Mouse (Mus musculus) C2C12 (cell line): ENCODE data around the gene Cped1. TPM values are rescaled to one million over a fixed set of nuclear protein-coding genes. Genes with fewer than 3 reads are reported as not detected.

Experiments used
- H3K27me3 ChIP-seq: one replicate; pipeline ENCODE4 v1.6.1; 2011; ENCODE audit not compliant: control insufficient read depth, insufficient read depth, insufficient read length
- H3K36me3 ChIP-seq: one replicate; pipeline ENCODE4 v1.6.1; 2011; ENCODE audit not compliant: control insufficient read depth, insufficient read depth
- H3K4me3 ChIP-seq: one replicate; pipeline ENCODE4 v1.5.1; 2011; ENCODE audit warnings: mild to moderate bottlenecking, control low read depth; ENCODE audit not compliant: poor library complexity, insufficient read depth, severe bottlenecking
- H3K79me2 ChIP-seq: one replicate; pipeline ENCODE4 v1.6.1; 2011; ENCODE audit not compliant: control insufficient read depth, insufficient read depth
- H3K79me3 ChIP-seq: one replicate; pipeline ENCODE4 v1.6.1; 2011; ENCODE audit warnings: low read depth, control low read depth
- H3ac ChIP-seq: one replicate; pipeline ENCODE3; 2011; ENCODE audit warnings: low read depth; ENCODE audit not compliant: control insufficient read depth, insufficient read length
- CEBPB ChIP-seq: IDR thresholded peaks from one replicate; pipeline ENCODE4 v1.6.1; 2011; ENCODE audit warnings: low read depth, mild to moderate bottlenecking, control low read depth, moderate library complexity
- CTCF ChIP-seq: IDR thresholded peaks from one replicate; pipeline ENCODE4 v1.5.1; 2011; ENCODE audit not compliant: control insufficient read depth, insufficient read depth, insufficient read length
- FOSL1 ChIP-seq: IDR thresholded peaks from one replicate; pipeline ENCODE4 v1.8.0; 2011; ENCODE audit warnings: mild to moderate bottlenecking, low read length; ENCODE audit not compliant: poor library complexity, insufficient read depth, severe bottlenecking
- MAX ChIP-seq: IDR thresholded peaks from one replicate; pipeline ENCODE4 v1.6.1; 2011; ENCODE audit warnings: mild to moderate bottlenecking, control low read depth
- MYOD1 ChIP-seq: IDR thresholded peaks from one replicate; pipeline ENCODE4 v1.6.1; 2011; ENCODE audit warnings: low read depth; ENCODE audit not compliant: control insufficient read depth, insufficient read length
- MYOG ChIP-seq: IDR thresholded peaks from one replicate; pipeline ENCODE4 v1.6.1; 2011; ENCODE audit not compliant: control insufficient read depth, insufficient read length; ENCODE audit errors: extremely low read depth
- USF1 ChIP-seq: IDR thresholded peaks from one replicate; pipeline ENCODE4 v1.6.1; 2011; ENCODE audit warnings: low read depth, mild to moderate bottlenecking, control low read depth, moderate library complexity
- polyA plus RNA-seq: library from polyadenylated mRNA; unstranded; fragments of >200 nt; fragmentation: generic; extraction: Trizol; gene quantifications from one replicate; pipeline ENCODE4 v1.2.1, GENCODE M21; 2012; ENCODE audit warnings: missing spikeins

The Cped1 gene
- polyA plus RNA-seq, 1 experiment, result 1.2 TPM

GRCm38 (mm10) chr6:22216276-22216973 is 230.7 kb downstream of the Cped1 start:
- H3K27me3 ChIP-seq, result no peaks in the 10 kb centered on the region
- H3K79me3 ChIP-seq, result no peaks in the 10 kb centered on the region
- TF ChIP-seq MAX (peak; percentile 18), CEBPB (no peak), FOSL1 (peak; percentile 92)
- H3K79me2 ChIP-seq, result no peaks in the 10 kb centered on the region
- H3K36me3 ChIP-seq, result no peaks in the 10 kb centered on the region
- H3ac ChIP-seq, result peak overlapping the region; percentile 23
- H3K4me3 ChIP-seq, result no peak overlapping the region

GRCm38 (mm10) chr6:22221134-22221533 is 235.4 kb downstream of the Cped1 start:
- no peak overlapping the region for H3ac ChIP-seq
- TF ChIP-seq CTCF (no peak), USF1 (no peak), CEBPB (no peak), MAX (no peak), FOSL1 (no peak), MYOD1 (no peak), MYOG (no peak)
- no peak overlapping the region for H3K4me3 ChIP-seq
- no peaks in the 10 kb centered on the region for H3K79me2 ChIP-seq
- no peaks in the 10 kb centered on the region for H3K27me3 ChIP-seq
- no peaks in the 10 kb centered on the region for H3K36me3 ChIP-seq
- H3K79me3 ChIP-seq, result no peaks in the 10 kb centered on the region

- H3K36me3 ChIP-seq, result no peaks in the 10 kb centered on the region
- no peaks in the 10 kb centered on the region for H3K79me2 ChIP-seq
- no peaks in the 10 kb centered on the region for H3K79me3 ChIP-seq
These were observed 236.4 kb downstream of the Cped1 start for GRCm38 (mm10) chr6:22222087-22222486.

GRCm38 (mm10) chr6:22222947-22223346 is 237.2 kb downstream of the Cped1 start:
- TF ChIP-seq USF1, result no peak
- no peaks in the 10 kb centered on the region for H3K79me2 ChIP-seq

More at GRCm38 (mm10) chr6:22222087-22222486, 236.4 kb downstream of the Cped1 start:
- Histone ChIP-seq H3K27me3 (no peaks in the 10 kb centered on the region), H3ac (no peak overlapping the region), H3K4me3 (no peak overlapping the region)
- TF ChIP-seq FOSL1 (no peak), CTCF (no peak), MAX (no peak)

GRCm38 (mm10) chr6:22224351-22224750 is 238.6 kb downstream of the Cped1 start:
- no peaks in the 10 kb centered on the region for H3K79me3 ChIP-seq
- no peaks in the 10 kb centered on the region for H3K79me2 ChIP-seq
- H3K27me3 ChIP-seq, result no peaks in the 10 kb centered on the region
- no peaks in the 10 kb centered on the region for H3K36me3 ChIP-seq
- H3ac ChIP-seq, result no peak overlapping the region
- no peak overlapping the region for H3K4me3 ChIP-seq
- TF ChIP-seq MYOD1, result no peak
- TF ChIP-seq USF1, result no peak
- no peak for TF ChIP-seq FOSL1
- TF ChIP-seq CTCF, result no peak
- no peak for TF ChIP-seq MAX
- no peak for TF ChIP-seq CEBPB
- TF ChIP-seq MYOG, result no peak

More at GRCm38 (mm10) chr6:22222947-22223346, 237.2 kb downstream of the Cped1 start:
- Histone ChIP-seq H3K79me3 (no peaks in the 10 kb centered on the region), H3K36me3 (no peaks in the 10 kb centered on the region), H3ac (no peak overlapping the region), H3K4me3 (no peak overlapping the region), H3K27me3 (no peaks in the 10 kb centered on the region)

- TF ChIP-seq MYOD1 (no peak), FOSL1 (no peak), MAX (no peak), MYOG (no peak), CTCF (no peak), USF1 (no peak), CEBPB (no peak)
- H3K36me3 ChIP-seq, result no peaks in the 10 kb centered on the region
- H3ac ChIP-seq, result no peak overlapping the region
- no peak overlapping the region for H3K4me3 ChIP-seq
- no peaks in the 10 kb centered on the region for H3K27me3 ChIP-seq
- H3K79me3 ChIP-seq, result no peaks in the 10 kb centered on the region
- H3K79me2 ChIP-seq, result no peaks in the 10 kb centered on the region
These were observed 245.5 kb downstream of the Cped1 start for GRCm38 (mm10) chr6:22231244-22231643.
